Mouse (Mus musculus) limb, embryonic 14.5 days (tissue): ENCODE measurements around the gene Fbxl5. TPM values are rescaled to one million over a fixed set of nuclear protein-coding genes. Genes with fewer than 3 reads are reported as not detected.

Source experiments
- ATAC-seq: fragments of 200-750 bp; cut with Nextera tagmentation; 2 replicates; pipeline ENCODE4 v1.8.0; 2017; ENCODE audit warnings: low read depth, moderate number of reproducible peaks, moderate TSS enrichment; ENCODE audit not compliant: low FRiP score
- DNase-seq: peaks from one replicate; pipeline ENCODE4 v3.0.0-alpha.2; 2015; ENCODE audit warnings: low spot score
- H3K27ac ChIP-seq: fragments of 300-500 bp; sonication (generic); replicated peaks from 2 replicates; pipeline ENCODE4 v1.5.1; 2014; ENCODE audit warnings: low read depth, mild to moderate bottlenecking, low read length, moderate library complexity, mixed read lengths
- H3K27me3 ChIP-seq: fragments of 300-500 bp; sonication (generic); 2 replicates; pipeline ENCODE4 v1.6.1; 2014; ENCODE audit warnings: low read length, mixed read lengths; ENCODE audit not compliant: control insufficient read depth, insufficient read depth
- H3K36me3 ChIP-seq: fragments of 300-500 bp; sonication (generic); 2 replicates; pipeline ENCODE4 v1.6.1; 2014; ENCODE audit warnings: mild to moderate bottlenecking, low read length, moderate library complexity, mixed read lengths; ENCODE audit not compliant: control insufficient read depth, insufficient read depth
- H3K4me1 ChIP-seq: fragments of 300-500 bp; sonication (generic); 2 replicates; pipeline ENCODE4 v1.6.1; 2014; ENCODE audit warnings: antibody characterized with exemption, low read length, mixed read lengths; ENCODE audit not compliant: control insufficient read depth, insufficient read depth
- H3K4me2 ChIP-seq: fragments of 300-500 bp; sonication (generic); replicated peaks from 2 replicates; pipeline ENCODE4 v1.6.1; 2014; ENCODE audit warnings: low read depth, mild to moderate bottlenecking, low read length, moderate library complexity; ENCODE audit not compliant: severe bottlenecking
- H3K4me3 ChIP-seq: fragments of 300-500 bp; sonication (generic); replicated peaks from 2 replicates; pipeline ENCODE4 v1.5.1; 2014; ENCODE audit warnings: low read length
- H3K9ac ChIP-seq: fragments of 300-500 bp; sonication (generic); 2 replicates; pipeline ENCODE4 v1.6.1; 2014; ENCODE audit warnings: mild to moderate bottlenecking, low read depth, low read length, moderate library complexity; ENCODE audit not compliant: severe bottlenecking
- H3K9me3 ChIP-seq: fragments of 300-500 bp; sonication (generic); 2 replicates; pipeline ENCODE4 v1.6.1; 2016; ENCODE audit warnings: low read length; ENCODE audit not compliant: control insufficient read depth
- POLR2A ChIP-seq: fragments of 200-500 bp; IDR thresholded peaks from 2 replicates; pipeline ENCODE4 v1.8.0; 2012; ENCODE audit warnings: inconsistent platforms, mild to moderate bottlenecking, moderate library complexity, borderline replicate concordance; ENCODE audit not compliant: insufficient read depth, insufficient read length; ENCODE audit errors: extremely low read depth
- WGBS: fragments of 180-500 bp; shearing (Covaris S2); extraction: QIAGEN DNeasy Blood & Tissue Kit; methylation state at CpG from one replicate; pipeline ENCODE4 v1.1.7; 2014; 5-methylcytosine and 5-hydroxymethylcytosine counted together
- polyA plus RNA-seq, 2 experiments: library from polyadenylated mRNA; depleted of rRNA in 1 of 2; stranded (reverse) in 1 of 2; unstranded in 1 of 2; fragments of >200 nt; fragmentation: Nextera tagmentation in 1 of 2; extraction: Ambion mirVana in 1 of 2; gene quantifications; 2 replicates each; pipeline versions ENCODE4 v1.2.1 to v1.2.3; 2012 to 2014

Gene Fbxl5
- polyA plus RNA-seq, 2 experiments: 39.5 to 58.7 TPM

- no peaks in the 10 kb centered on the region for H3K4me1 ChIP-seq
- ATAC-seq (no peak), DNase-seq (no peak)
- no peaks in the 10 kb centered on the region for H3K27me3 ChIP-seq
- no peak for TF ChIP-seq POLR2A
- peaks cover 5% of the 10 kb centered on the region; the same call in 1 of the 2 replicates for H3K9me3 ChIP-seq
- H3K36me3 ChIP-seq: no peaks in the 10 kb centered on the region
- H3K4me3 ChIP-seq: no peak overlapping the region
- WGBS: 84% methylated on average over 5 of the region's 5 CpGs
- H3K4me2 ChIP-seq: no peak overlapping the region
- H3K27ac ChIP-seq: no peak overlapping the region
- H3K9ac ChIP-seq: no peak overlapping the region
Observed at GRCm38 (mm10) chr5:43845083-43845482, 23.6 kb upstream of the Fbxl5 start.

DNA sequence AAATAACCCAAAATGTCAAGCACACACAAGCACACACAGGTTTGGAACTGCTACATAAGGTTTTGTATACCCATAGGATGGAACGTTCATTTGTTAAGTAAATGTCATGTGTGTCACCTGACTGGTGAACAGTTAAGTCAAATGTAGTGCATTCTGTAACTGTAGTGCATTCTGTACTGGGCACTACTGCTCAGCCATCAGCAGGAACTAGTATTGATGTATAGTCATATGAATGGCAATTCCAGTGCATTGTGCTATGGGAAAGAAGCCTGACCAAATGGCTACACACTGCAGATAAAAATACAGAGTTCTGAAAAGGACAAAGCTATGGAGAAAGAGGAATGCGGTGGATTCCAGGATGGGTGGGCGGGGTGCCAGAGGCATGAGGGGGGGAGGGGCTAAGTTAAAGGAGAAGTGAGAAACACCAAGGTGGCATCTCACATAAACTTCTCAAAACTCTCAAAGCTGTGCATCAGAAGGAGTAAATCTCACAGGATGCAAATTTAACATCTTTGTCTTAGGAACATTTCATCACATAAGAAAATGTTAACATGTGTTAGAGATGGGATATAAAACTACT, 21.2 kb upstream of the Fbxl5 start:
- DNase-seq: no peak
- no peak for TF ChIP-seq POLR2A

DNA sequence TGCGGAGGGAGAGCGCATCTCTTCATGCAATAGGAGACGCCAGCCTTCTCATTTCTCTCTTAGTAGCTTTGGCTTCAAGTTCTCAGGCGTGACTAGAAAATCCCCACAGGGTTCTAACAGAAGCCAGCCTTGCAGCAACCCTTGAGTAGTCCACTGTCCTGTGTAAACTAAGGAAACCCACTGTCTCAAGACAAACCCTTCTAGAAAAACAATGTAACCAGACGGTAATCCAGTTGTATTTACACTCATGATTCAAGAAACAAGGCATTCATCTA, 20.5 kb upstream of the Fbxl5 start:
- H3K9me3 ChIP-seq: peaks cover 5% of the 10 kb centered on the region; the same call in 1 of the 2 replicates
- ATAC-seq: no peak
- WGBS: 83% methylated on average over 5 of the region's 5 CpGs
- H3K36me3 ChIP-seq: no peaks in the 10 kb centered on the region
- no peaks in the 10 kb centered on the region for H3K4me1 ChIP-seq
- DNase-seq: no peak
- no peak overlapping the region for H3K27ac ChIP-seq
- no peak for TF ChIP-seq POLR2A
- no peak overlapping the region for H3K9ac ChIP-seq
- no peaks in the 10 kb centered on the region for H3K27me3 ChIP-seq
- no peak overlapping the region for H3K4me2 ChIP-seq
- H3K4me3 ChIP-seq: no peak overlapping the region

More for the DNA sequence above, 21.2 kb upstream of the Fbxl5 start:
- H3K27ac ChIP-seq: no peak overlapping the region
- 67% methylated on average over 3 of the region's 3 CpGs for WGBS
- H3K4me3 ChIP-seq: no peak overlapping the region
- no peak for ATAC-seq
- H3K9me3 ChIP-seq: peaks cover 5% of the 10 kb centered on the region; the same call in 1 of the 2 replicates
- no peak overlapping the region for H3K4me2 ChIP-seq
- H3K9ac ChIP-seq: no peak overlapping the region
- no peaks in the 10 kb centered on the region for H3K27me3 ChIP-seq
- no peaks in the 10 kb centered on the region for H3K4me1 ChIP-seq
- H3K36me3 ChIP-seq: no peaks in the 10 kb centered on the region

DNA sequence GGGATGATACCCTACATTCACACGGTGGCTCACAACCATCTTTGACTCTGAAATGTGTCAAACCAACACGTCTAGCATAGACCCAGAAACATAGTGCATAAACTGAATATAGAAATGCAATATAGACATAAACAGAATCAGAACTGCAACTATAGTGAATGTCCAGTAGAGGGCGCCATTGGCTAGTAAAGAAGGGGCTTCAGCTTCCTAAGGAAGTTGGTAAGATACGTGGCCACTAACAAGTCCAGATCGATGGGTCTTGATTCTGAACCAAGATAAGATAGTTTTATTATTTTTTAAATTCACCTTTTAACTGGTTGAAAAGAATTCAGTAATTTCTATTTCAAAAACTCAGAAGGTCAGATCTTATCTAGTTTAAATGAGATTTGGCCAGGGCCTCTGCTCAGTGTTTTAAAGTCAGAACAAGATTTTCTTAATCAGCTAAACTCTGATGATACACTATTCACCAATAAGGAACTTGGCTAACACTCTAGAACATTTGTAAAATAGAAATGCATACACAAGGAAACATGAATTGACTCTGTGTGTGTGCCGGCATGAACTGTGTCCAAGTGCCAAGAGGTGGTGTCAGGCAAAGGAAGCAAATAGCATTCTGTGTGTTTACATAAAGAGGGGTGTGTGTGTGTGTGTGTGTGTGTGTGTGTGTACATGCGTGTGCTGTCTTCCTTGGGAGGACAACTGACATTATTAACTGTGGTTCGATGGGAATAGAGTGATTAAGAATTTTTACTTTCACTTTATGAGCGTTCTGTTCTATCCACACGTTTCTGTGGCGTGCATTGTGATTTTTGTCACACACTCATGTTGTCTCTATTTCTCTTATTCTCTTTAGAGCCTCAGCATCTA, 19.9 kb upstream of the Fbxl5 start:
- 47% methylated on average over 11 of the region's 11 CpGs for WGBS
- H3K27ac ChIP-seq: no peak overlapping the region
- no peaks in the 10 kb centered on the region for H3K4me1 ChIP-seq
- no peak for TF ChIP-seq POLR2A
- no peaks in the 10 kb centered on the region for H3K36me3 ChIP-seq
- no peak overlapping the region for H3K4me2 ChIP-seq
- peaks cover 5% of the 10 kb centered on the region; the same call in 1 of the 2 replicates for H3K9me3 ChIP-seq
- ATAC-seq: no peak
- no peak overlapping the region for H3K4me3 ChIP-seq
- DNase-seq: peak; percentile 86
- no peaks in the 10 kb centered on the region for H3K27me3 ChIP-seq
- H3K9ac ChIP-seq: no peak overlapping the region

DNA sequence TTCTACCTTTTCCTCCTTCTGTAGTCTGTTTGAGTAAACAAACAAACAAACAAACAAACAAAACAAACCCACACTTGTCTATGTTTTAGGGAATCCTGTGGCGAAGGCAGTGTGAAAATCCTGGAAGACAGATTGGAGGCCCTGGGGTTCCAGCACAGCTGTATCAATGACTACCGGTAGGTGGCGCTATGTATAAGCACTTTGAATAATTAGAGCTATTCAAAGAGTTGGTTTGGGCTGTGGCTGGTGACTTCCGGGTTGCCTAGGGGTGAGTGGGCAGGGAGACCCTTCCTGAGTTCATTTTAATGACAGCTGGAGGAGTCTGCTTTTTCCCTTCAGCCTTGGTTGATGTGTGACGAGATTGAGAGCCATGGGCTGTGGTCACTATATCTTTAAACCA, 15.9 kb upstream of the Fbxl5 start:
- Histone ChIP-seq H3K4me2 (no peak overlapping the region), H3K27ac (no peak overlapping the region), H3K9ac (no peak overlapping the region), H3K27me3 (no peaks in the 10 kb centered on the region), H3K9me3 (no peaks in the 10 kb centered on the region), H3K36me3 (no peaks in the 10 kb centered on the region), H3K4me1 (no peaks in the 10 kb centered on the region), H3K4me3 (no peak overlapping the region)
- DNase-seq: peak; percentile 40
- no peak for TF ChIP-seq POLR2A
- whole genome bisulfite sequencing: 47% methylated on average over 5 of the region's 5 CpGs
- no peak for ATAC-seq
